Mouse (Mus musculus): Measurements from ENCODE around the gene Ebf1.

Gene Ebf1

DNA sequence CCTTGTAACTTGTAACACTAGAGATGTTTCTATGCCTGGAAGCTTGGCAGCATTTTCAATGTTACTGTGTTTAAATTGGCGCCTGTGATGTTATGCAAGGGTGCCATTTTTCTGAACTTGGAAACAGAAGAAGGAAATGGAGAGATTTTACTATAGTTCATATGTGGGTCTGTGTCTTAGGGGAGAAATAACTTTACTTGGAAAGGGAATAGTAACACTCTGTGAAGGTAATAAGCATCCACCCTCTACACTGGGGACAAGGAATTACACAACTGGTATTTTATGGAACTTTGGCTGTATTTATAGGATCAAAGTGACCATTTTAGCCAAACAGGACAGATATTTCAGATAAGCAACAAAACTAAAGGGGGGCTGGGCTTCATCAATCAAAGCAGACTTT, 278.8 kb downstream of the Ebf1 start:
- no peak for DNase-seq (ENCODE audit: low read depth)

GRCm38 (mm10) chr11:44897140-44897665, 280.1 kb downstream of the Ebf1 start:
- DNase-seq (ENCODE audit: low read depth): no peak

- DNase-seq (ENCODE audit: low read depth): no peak
These were observed 282.4 kb downstream of the Ebf1 start for GRCm38 (mm10) chr11:44899554-44899953.

DNA sequence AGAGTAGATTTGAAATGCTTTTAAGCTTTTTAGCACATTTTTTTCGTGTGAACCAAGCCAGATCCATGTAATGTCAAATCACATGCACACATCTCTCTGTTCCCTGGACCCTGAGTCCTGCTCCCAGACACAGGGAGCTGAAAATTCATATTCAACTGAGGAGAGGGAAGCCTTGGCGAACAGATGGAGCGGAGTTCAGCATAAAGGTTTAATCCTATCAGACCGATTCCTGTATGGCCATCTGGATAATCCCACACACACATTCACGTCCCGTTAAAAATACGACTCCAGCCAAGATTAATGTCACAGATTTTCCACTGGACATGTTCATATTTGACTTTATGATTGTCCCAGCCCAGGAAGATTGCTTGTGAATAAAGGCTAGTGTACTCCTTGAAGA, 282.8 kb downstream of the Ebf1 start:
- no peak for DNase-seq (ENCODE audit: low read depth)

GRCm38 (mm10) chr11:44900496-44900895, 283.4 kb downstream of the Ebf1 start:
- DNase-seq (ENCODE audit: low read depth): no peak

DNA sequence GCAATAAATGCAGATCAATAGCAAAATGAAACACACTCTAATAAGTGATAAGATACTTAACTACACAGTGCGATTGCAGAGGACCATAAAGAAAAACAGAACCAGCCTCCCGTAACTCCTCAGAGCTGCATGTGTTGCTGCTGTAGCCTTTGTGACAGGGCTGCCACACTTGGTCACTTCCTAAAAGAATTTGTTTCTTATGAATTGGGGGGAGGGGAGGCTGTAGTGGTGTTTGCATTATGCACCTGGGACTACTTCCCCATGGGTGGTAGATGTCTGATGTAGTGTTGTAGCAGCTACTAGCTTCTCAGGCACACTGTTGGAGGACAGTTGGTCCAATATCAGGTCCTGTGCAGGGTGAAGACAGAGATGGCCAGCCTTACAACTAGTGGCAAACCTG, 284.6 kb downstream of the Ebf1 start:
- no peak for DNase-seq (ENCODE audit: low read depth)

- no peak for DNase-seq (ENCODE audit: low read depth)
These were observed 285.0 kb downstream of the Ebf1 start for GRCm38 (mm10) chr11:44902165-44902564.

GRCm38 (mm10) chr11:44904121-44904520, 287.0 kb downstream of the Ebf1 start:
- no peak for DNase-seq (ENCODE audit: low read depth)

- DNase-seq (ENCODE audit: low read depth): no peak
These were observed 289.3 kb downstream of the Ebf1 start for GRCm38 (mm10) chr11:44906456-44906855.

DNA sequence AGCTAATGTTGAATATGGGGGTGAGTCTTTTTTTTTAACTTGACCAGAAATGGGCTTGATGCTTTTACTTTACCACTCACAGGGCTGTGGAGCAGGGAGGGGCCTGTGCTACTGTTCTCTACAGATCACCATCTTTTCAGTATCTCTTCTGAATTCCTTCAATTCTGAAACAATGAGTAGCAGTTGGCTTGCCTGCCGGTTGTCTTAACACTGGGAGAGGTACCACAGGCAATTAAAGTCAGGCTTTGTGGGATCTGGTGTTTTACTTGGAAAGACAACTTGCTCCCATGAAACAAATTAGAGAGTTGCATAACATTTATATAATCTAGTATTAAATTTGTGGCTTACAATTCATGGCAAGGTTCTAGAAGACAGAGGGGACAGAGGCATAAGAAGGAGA, 294.6 kb downstream of the Ebf1 start:
- no peak for DNase-seq (ENCODE audit: low read depth)

- DNase-seq (ENCODE audit: low read depth): no peak
These were observed 296.7 kb downstream of the Ebf1 start for GRCm38 (mm10) chr11:44913806-44914205.

DNA sequence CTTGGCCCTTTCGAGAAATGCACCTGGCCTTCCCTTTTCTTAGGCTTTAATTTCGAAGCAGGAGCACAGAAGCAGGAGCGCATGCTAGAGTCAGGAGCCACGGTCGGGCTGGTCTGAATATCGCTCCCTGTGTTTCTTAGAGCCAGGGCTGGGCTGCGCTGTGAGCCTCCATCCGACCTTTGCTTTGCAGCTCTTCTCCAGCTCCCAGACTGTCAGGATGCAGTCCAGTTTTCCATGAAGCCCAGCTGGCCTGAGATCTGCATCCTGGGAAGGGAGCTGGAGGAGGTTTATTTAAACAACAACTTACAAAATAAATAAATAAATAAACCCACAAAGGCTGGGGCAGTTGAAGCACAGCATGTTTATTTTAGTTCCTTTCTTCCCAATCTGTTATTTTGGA, 299.9 kb downstream of the Ebf1 start:
- no peak for DNase-seq (ENCODE audit: low read depth)

DNA sequence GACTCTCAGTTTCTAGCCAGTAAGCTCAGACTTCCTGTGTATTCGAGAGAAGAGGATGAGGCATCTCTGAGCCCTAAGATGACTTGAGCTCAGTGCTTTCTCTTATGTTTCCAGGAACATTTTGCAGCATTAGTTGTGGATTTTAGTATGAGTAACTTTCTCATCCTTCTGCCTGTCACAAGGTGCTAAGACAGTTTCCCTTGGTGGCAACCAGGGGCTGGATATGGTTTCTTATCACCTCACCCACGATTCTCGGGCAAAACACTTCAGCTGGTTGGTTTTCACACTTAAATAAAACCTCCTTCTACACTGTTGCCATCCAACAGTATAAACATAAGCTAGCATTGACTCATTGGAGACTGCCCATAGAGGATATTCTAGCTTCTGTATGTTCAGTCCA, 306.0 kb downstream of the Ebf1 start:
- DNase-seq (ENCODE audit: low read depth): no peak

DNA sequence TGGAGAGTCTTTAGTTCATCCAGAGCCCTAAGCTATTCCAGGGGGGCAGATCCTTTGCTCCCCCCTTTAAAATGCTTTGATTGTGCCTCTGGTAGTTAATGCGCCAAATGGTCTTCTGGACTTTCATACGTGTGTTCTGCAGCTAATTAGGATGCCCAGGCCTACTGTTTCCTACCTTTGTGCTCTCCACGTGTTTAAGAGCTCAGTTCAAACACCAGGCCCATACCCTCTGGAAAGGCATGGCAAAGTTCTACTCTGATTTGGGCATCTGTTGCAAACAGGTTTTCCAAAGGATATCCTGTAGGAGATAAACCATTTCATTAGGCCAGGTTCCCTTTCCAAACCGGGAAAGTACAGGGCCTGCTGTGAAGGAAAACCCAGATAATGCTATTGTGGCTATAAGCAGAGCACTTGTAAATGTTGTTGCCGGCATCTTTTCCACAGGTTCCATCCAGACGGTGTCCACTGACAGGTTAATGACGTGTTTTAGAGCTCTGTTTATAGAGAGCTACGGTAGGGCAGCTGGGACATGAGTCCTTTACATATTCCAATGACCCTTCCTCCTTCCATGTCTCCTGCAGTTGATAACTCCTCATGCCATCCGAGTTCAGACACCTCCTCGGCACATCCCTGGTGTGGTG, 306.9 kb downstream of the Ebf1 start:
- DNase-seq (ENCODE audit: low read depth): no peak

DNA sequence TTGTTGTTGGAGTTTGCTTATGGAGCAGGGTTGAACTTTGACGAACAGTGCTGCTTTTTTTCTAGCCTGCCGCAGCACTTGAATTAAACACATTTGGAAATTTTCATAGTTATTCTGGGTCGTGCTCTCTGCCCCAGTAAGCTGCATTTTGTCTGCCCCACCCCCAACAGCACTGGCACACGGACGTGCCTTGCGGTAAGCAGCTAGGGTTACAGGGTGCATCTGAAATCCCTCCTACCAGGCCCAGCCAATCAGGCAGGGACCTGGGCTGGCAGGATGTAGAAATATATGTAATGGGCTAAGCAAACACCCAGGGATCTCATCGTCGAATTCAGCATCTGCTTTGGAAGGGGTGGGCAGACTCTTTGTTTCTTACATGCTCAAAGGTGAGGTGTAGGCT, 307.8 kb downstream of the Ebf1 start:
- no peak for DNase-seq (ENCODE audit: low read depth)

DNA sequence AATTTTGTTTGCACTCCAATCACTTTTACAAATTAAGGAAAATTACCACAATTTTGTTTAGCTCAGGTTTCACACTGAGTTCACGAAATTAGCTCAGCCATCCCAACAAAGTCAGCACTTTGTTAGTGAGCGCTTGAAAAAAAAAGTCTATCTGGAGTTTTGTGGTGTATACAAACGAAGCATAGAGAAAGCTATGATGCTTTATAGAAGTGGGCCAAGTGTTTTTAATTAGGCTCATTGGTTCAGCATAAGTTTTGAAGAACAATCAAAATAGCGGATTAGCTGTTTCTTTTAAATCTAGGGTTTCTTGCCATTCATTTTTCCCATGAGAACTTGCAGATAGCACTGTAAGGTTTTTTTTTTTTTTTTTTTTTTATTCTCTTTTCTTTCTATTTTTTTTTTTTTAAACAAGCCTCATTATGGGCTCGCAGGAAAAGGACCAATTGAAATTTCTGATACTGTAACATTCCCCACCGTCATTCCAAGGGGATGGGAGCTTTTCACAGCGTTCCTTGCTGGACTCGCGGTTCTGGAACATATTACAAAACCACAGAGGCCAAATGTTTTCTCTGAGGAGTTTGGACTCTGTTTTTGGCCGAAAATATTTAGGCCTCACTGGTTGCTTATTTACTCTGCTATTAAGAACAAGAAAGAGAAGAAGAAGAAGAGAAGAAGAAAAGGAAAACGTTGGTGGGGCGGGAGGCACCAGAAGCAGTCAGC, 308.8 kb downstream of the Ebf1 start:
- no peak for DNase-seq (ENCODE audit: low read depth)

DNA sequence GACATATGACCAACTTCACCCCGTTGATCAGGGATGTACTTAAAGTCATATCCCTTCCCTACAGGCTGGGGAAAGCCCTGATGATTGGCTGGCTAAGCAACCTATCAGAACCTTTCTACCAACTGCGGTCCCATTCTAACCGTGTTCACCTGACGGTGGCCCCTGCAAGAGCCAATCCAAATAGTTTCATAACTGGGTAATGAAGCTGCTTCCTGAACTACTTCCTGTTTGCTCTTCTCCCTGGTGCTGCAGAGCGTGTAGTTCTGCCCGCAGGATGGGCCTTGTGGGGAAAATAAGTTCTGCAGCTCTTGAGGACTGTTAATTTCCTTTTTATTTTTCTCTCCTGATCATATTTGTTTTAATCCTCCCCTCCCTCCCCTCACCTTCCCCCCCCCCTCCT, 311.3 kb downstream of the Ebf1 start:
- DNase-seq (ENCODE audit: low read depth): no peak

GRCm38 (mm10) chr11:44932942-44933483, 315.9 kb downstream of the Ebf1 start:
- no peak for DNase-seq (ENCODE audit: low read depth)

DNA sequence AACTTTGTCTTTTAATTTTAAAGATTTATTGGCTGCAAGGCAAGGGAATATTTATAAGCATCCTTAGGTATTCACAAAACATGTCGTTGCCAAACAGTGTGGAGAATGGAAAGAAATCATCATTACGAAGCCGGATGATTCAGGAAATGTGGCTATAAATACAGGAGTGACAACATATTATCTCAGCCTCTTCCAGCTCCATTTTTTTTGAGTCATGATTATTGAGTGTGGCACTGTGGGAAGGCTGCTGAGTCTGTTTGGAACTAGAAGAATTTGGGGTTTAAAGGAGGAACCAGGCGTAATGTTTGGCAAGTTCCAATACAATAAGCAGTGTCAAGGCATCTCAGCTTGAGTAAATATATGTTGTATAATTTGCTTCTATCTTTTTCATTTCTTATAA, 326.7 kb downstream of the Ebf1 start:
- no peak for DNase-seq (ENCODE audit: low read depth)

- DNase-seq (ENCODE audit: low read depth): no peak
These were observed 327.3 kb downstream of the Ebf1 start for GRCm38 (mm10) chr11:44944401-44944800.

DNA sequence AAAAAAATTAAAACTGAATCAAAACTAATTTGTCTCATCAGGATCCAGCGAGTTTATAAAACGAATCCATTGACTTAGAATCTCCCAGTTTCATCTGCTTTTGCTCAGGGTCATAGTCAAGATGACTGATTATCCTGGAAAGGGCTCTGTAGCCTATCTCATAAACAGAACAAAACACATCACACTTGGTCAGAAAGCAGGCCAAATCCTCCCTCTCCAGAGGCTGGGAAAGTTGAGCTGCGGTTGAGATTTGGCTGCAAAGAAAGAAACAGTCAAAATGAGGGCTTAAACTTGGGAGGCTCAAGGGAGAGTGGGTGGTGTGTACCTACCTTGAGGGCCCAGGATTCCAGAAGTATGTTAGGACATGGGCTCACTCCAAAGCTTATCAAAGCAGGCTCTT, 329.5 kb downstream of the Ebf1 start:
- no peak for DNase-seq (ENCODE audit: low read depth)

DNA sequence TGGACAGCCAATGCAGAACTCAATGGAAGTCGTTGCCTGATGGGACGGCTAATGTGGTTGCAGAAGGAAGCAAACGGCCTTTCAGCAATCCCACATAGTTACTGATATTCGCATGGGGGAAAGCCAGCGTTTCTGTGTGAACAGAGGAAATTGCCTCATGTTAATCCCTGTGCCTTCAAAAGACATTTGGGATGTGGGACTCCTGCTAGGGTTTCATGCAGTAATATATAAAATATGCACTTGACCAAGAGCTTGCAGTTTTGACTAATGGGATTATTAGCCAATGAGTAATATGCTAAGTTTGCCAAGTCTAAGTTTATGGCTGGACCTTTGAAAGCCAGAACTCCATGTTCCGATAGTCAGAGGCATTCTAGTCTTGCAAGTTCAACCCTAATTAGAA, 331.4 kb downstream of the Ebf1 start:
- DNase-seq (ENCODE audit: low read depth): no peak

DNA sequence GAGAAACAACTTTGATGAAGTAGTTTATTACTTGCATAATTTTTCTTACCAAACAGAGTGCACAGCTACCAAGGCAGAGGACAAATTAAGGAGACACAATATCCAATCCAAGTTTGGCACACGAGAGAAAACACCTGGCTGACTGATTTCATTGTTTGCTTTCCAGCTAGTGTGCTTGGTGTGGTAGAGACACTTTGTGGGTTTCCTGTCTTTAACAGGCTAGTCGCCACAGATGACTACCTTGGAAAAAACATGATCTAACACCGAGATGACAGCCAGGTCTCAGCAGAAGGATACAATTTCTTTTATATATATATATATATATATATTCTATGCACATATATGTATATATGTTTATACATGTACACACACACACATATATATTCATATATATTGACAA, 332.0 kb downstream of the Ebf1 start:
- no peak for DNase-seq (ENCODE audit: low read depth)

DNA sequence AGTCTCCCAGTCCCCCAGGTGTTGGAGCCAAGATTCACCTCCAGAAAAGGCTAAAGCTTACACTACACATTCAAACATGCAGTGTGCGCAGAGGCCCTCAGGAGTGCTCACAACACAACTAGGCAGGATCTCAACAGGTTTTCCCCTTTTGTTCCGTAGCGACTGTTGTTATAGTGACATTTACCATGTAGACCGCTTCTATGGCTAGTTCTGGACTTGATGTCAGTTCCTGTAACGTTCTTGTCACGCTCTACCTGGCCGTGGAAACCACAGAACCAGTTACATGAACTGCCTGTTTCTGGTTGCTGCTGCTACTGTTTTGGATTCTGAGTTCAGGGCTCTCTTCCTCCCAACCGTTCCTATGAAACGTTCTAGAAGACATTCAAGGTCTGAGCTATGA, 333.2 kb downstream of the Ebf1 start:
- peak; percentile 19 for DNase-seq (ENCODE audit: low read depth)
